Mouse (Mus musculus): ENCODE results near the gene Adamtsl4.

- TF ChIP-seq POLR2A (IDR thresholded peaks at IDR 0.05; ENCODE audit: insufficient read depth, low read depth, low read length) (no peak), CTCF (IDR thresholded peaks at IDR 0.05; ENCODE audit: insufficient read depth, low read depth, low read length) (no peak)
Observed at GRCm38 (mm10) chr3:95657108-95657507, 30.6 kb downstream of the Adamtsl4 start.

Data from olfactory bulb, adult 2 months (tissue).